Mouse (Mus musculus) cerebellum, adult 18-20 months (tissue): ENCODE results near the gene Tmprss11b.
A peak's percentile ranks its signal among the peaks of the same experiment; 100 is the strongest.

Source experiments
- DNase-seq, 2 experiments: peaks; one replicate each; pipeline ENCODE4 v3.0.0; 2021

The Tmprss11b gene

GRCm38 (mm10) chr5:86676262-86676661, at the start of gene Tmprss11b:
Gene Tmprss11b, minus strand, starts transcription at chr5:86676362.
- DNase-seq, result no peak

GRCm38 (mm10) chr5:86725021-86725420, 48.9 kb upstream of the Tmprss11b start:
- DNase-seq, result no peak

GRCm38 (mm10) chr5:86722820-86723460, 46.8 kb upstream of the Tmprss11b start:
- DNase-seq, result no peak

- DNase-seq, result no peak
Observed at GRCm38 (mm10) chr5:86714967-86715366, 38.8 kb upstream of the Tmprss11b start.

- DNase-seq, result no peak
Observed at GRCm38 (mm10) chr5:86704923-86705322, 28.8 kb upstream of the Tmprss11b start.

- peak; percentile 18 to 27 for DNase-seq
Observed at GRCm38 (mm10) chr5:86684667-86685066, 8.5 kb upstream of the Tmprss11b start.

GRCm38 (mm10) chr5:86649185-86649584, 27.0 kb downstream of the Tmprss11b start:
- peak; percentile 14 to 35 for DNase-seq

GRCm38 (mm10) chr5:86640795-86641194, 35.4 kb downstream of the Tmprss11b start:
- DNase-seq, result no peak

GRCm38 (mm10) chr5:86632324-86632723, 43.8 kb downstream of the Tmprss11b start, which contains the start of gene Tmprss11f:
Gene Tmprss11f, minus strand, starts transcription at chr5:86632424.
- no peak for DNase-seq

GRCm38 (mm10) chr5:86630700-86631099, 45.5 kb downstream of the Tmprss11b start:
- DNase-seq, result no peak

- no peak for DNase-seq
Observed at GRCm38 (mm10) chr5:86621778-86622177, 54.4 kb downstream of the Tmprss11b start.
